Mouse (Mus musculus) liver, embryonic 14.5 days (tissue): ENCODE measurements around the gene Olfr373.
"Not testable (repeated sequence)": the region's sequence is repeated elsewhere in the genome, so short reads cannot be mapped to it uniquely, and the experiment has no call there.

ENCODE experiments used
- CTCF ChIP-seq: IDR thresholded peaks from 2 replicates; pipeline ENCODE4 v1.5.1; 2016; ENCODE audit warnings: antibody characterized with exemption, low read depth, control low read depth
- EP300 ChIP-seq: IDR thresholded peaks from 2 replicates; pipeline ENCODE4 v1.6.1; 2016; ENCODE audit warnings: antibody characterized with exemption, low read depth

DNA sequence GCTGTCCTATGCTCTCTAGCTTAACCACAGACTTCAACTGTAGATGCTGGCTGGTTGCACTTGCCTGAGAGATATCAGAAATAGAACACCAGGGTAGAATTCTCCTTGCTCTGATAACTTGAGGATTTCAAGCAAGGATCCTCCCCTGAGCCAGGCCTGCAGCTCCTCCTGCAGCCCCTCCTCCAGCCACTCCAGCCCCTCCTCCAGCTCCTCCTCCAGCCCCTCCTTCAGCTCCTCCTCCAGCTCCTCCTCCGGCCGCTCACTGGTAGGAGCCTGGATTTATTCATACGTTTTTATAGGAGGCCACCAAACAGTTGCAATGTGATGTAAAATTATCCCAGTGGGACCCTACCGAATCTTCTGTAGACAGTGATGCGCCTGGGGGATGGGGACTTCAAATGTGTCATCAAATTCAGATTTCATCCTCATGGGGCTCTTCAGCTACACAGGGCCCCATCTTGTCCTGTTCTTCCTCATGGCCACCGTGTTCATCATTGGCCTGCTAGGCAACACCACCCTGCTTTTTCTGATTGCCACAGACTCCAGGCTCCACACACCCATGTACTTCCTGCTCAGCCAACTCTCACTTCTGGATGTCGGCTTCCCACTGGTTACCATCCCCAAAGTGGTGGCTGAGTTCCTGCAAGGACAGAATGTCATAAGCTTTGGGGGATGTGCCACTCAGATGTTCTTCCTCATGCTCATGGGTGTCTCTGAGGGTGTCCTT lies 16.6 kb downstream of the Olfr373 start:
- TF ChIP-seq CTCF, EP300: not testable (repeated sequence)
